In genomic region chr12:116919185-116919584, GRCm38 (mm10) we compare ENCODE assay signal across 22 mouse cellular contexts.
DNase-seq lines count a peak whose midpoint lies in the region; ATAC-seq and TF ChIP-seq lines count a peak whose summit lies in the region.
"Had no signal": no experiment of that assay in that cellular context is flagged by ENCODE, and none has a peak within 500 bp of the region (broad histone marks: within the 10 kb centered on the region; RNA-seq: fewer than 3 reads in every experiment).

No protein-coding gene starts in this region.

- peak; percentile 40 for DNase-seq in MN1 (ENCODE audit: low spot score)
- peak; percentile 64 for DNase-seq in brain, embryonic 14.5 days (ENCODE audit: low read depth)
- no peak for DNase-seq in ovary, postnatal 10 days (ENCODE audit: low spot score)
- no peak for DNase-seq in layer of hippocampus, postnatal 14 days (ENCODE audit: low spot score in 2 of 2)
- DNase-seq: adrenal gland, adult 8-10 months; cerebellum, adult 11 months; gastrocnemius, postnatal 36 days; heart, postnatal 10 days; kidney, adult 8-10 months; kidney, postnatal 25 days; lung, postnatal 4 days; thymus, adult 2 months had no signal

- no peak for TF ChIP-seq CTCF in brain, embryonic 14.5 days (IDR thresholded peaks at IDR 0.05; ENCODE audit: borderline replicate concordance, extremely low read depth, insufficient read depth, insufficient read length)

- TF ChIP-seq POLR2A in brain, embryonic 14.5 days (IDR thresholded peaks at IDR 0.05; ENCODE audit: borderline replicate concordance, extremely low read depth, insufficient read depth, insufficient read length, poor library complexity, severe bottlenecking), result no peak

- H3K36me3 ChIP-seq in hindbrain, embryonic 12.5 days, result no peaks in the 10 kb centered on the region
- no peaks in the 10 kb centered on the region for H3K36me3 ChIP-seq in midbrain, embryonic 13.5 days
- H3K36me3 ChIP-seq in intestine, embryonic 15.5 days, result no peaks in the 10 kb centered on the region
- H3K36me3 ChIP-seq: heart, embryonic 10.5 days; lung, embryonic 15.5 days; neural tube, embryonic 12.5 days had no signal

- H3K9me3 ChIP-seq in hindbrain, embryonic 12.5 days (replicated peaks), result no peaks in the 10 kb centered on the region
- H3K9me3 ChIP-seq in midbrain, embryonic 13.5 days, result no peaks in the 10 kb centered on the region
- no peaks in the 10 kb centered on the region for H3K9me3 ChIP-seq in intestine, embryonic 15.5 days
- H3K9me3 ChIP-seq: heart, embryonic 10.5 days; lung, embryonic 15.5 days; neural tube, embryonic 12.5 days had no signal

- peak overlapping the region; percentile 81 for H3K27ac ChIP-seq in hindbrain, embryonic 12.5 days
- H3K27ac ChIP-seq in midbrain, embryonic 13.5 days, result peak overlapping the region; percentile 88
- no peak overlapping the region for H3K27ac ChIP-seq in intestine, embryonic 15.5 days
- H3K27ac ChIP-seq: heart, embryonic 10.5 days; liver, embryonic 14.5 days; lung, embryonic 15.5 days; neural tube, embryonic 12.5 days had no signal

- H3K4me3 ChIP-seq in hindbrain, embryonic 12.5 days, result no peak overlapping the region
- no peak overlapping the region for H3K4me3 ChIP-seq in midbrain, embryonic 13.5 days (replicated peaks)
- no peak overlapping the region for H3K4me3 ChIP-seq in intestine, embryonic 15.5 days (replicated peaks)
- H3K4me3 ChIP-seq: heart, embryonic 10.5 days; lung, embryonic 15.5 days; neural tube, embryonic 12.5 days had no signal

- H3K4me1 ChIP-seq in hindbrain, embryonic 12.5 days, result peaks cover 27% of the 10 kb centered on the region
- peaks cover 53% of the 10 kb centered on the region for H3K4me1 ChIP-seq in midbrain, embryonic 13.5 days (replicated peaks)
- no peaks in the 10 kb centered on the region for H3K4me1 ChIP-seq in intestine, embryonic 15.5 days (replicated peaks)
- H3K4me1 ChIP-seq: heart, embryonic 10.5 days; lung, embryonic 15.5 days had no signal

- no peak overlapping the region for H3K9ac ChIP-seq in hindbrain, embryonic 12.5 days
- no peak overlapping the region for H3K9ac ChIP-seq in midbrain, embryonic 13.5 days (replicated peaks)
- no peak overlapping the region for H3K9ac ChIP-seq in intestine, embryonic 15.5 days
- H3K9ac ChIP-seq: liver, embryonic 14.5 days; lung, embryonic 15.5 days; neural tube, embryonic 12.5 days had no signal

- H3K27me3 ChIP-seq in hindbrain, embryonic 12.5 days, result peaks cover 6% of the 10 kb centered on the region; the same call in 1 of the 2 replicates
- no peaks in the 10 kb centered on the region for H3K27me3 ChIP-seq in midbrain, embryonic 13.5 days
- H3K27me3 ChIP-seq in intestine, embryonic 15.5 days (replicated peaks), result no peaks in the 10 kb centered on the region
- H3K27me3 ChIP-seq: lung, embryonic 15.5 days; neural tube, embryonic 12.5 days; Patski had no signal

- peak; percentile 51 for ATAC-seq in hindbrain, embryonic 12.5 days (ENCODE audit: low FRiP score)
- peak; percentile 55 for ATAC-seq in midbrain, embryonic 13.5 days
- ATAC-seq in megakaryocyte, adult 5-6 weeks (ENCODE audit: poor library complexity, severe bottlenecking), result no peak
- no peak for ATAC-seq in intestine, embryonic 15.5 days
- ATAC-seq: inflammation-experienced regulatory T-cells, adult 6 months; Patski had no signal

- no peak overlapping the region for H3K4me2 ChIP-seq in hindbrain, embryonic 12.5 days (replicated peaks)
- no peak overlapping the region for H3K4me2 ChIP-seq in midbrain, embryonic 13.5 days (replicated peaks)
- no peak overlapping the region for H3K4me2 ChIP-seq in intestine, embryonic 15.5 days (replicated peaks)
- H3K4me2 ChIP-seq: lung, embryonic 15.5 days had no signal

- WGBS in hindbrain, embryonic 12.5 days, result 48% methylated on average over 6 of the region's 6 CpGs
- 33% methylated on average over 6 of the region's 6 CpGs for WGBS in midbrain, embryonic 13.5 days
- WGBS in intestine, embryonic 15.5 days, result 76% methylated on average over 6 of the region's 6 CpGs

Comparison
In these comparisons a context has a peak if more than half of its experiments do, and no peak if none do; other contexts are left out.
1. DNase-seq: peak in MN1 (single experiment) and brain, embryonic 14.5 days (single experiment); none in ovary, postnatal 10 days (single experiment) and layer of hippocampus, postnatal 14 days (0 of 2).
2. ATAC-seq: peak in hindbrain, embryonic 12.5 days (single experiment) and midbrain, embryonic 13.5 days (single experiment); none in megakaryocyte, adult 5-6 weeks (single experiment) and intestine, embryonic 15.5 days (single experiment).